26 mouse cellular contexts compared by ENCODE assay signal in genomic region chr12:117449080-117449479, GRCm38 (mm10).
DNase-seq lines count a peak whose midpoint lies in the region; ATAC-seq and TF ChIP-seq lines count a peak whose summit lies in the region.
"Had no signal": no experiment of that assay in that cellular context is flagged by ENCODE, and none has a peak within 500 bp of the region (broad histone marks: within the 10 kb centered on the region; RNA-seq: fewer than 3 reads in every experiment).

No protein-coding gene starts in this region.

- H3K4me1 ChIP-seq in ES-Bruce4 (ENCODE audit: control insufficient read depth, insufficient read depth, low read length) = peaks cover 6% of the 10 kb centered on the region
- peaks cover 3% of the 10 kb centered on the region; the same call in 1 of the 2 replicates for H3K4me1 ChIP-seq in hindbrain, embryonic 14.5 days (replicated peaks; ENCODE audit: control insufficient read depth, insufficient read depth, low read length)

- H3K9ac ChIP-seq in ES-Bruce4 (ENCODE audit: low read depth, poor library complexity, severe bottlenecking) = no peak overlapping the region; the same call in 1 of the 2 replicates
- H3K9ac ChIP-seq in hindbrain, embryonic 14.5 days = no peak overlapping the region
- H3K9ac ChIP-seq: forebrain, embryonic 15.5 days; heart, embryonic 13.5 days; hindbrain, embryonic 15.5 days had no signal

- DNase-seq in heart, adult 11 months = peak; percentile 18
- DNase-seq in heart, postnatal 25 days (ENCODE audit: low spot score) = no peak
- DNase-seq in ES-CJ7 (ENCODE audit: low read depth, low spot score) = peak; percentile 79
- no peak for DNase-seq in liver
- DNase-seq in hindbrain, embryonic 14.5 days (ENCODE audit: low spot score) = no peak
- DNase-seq: adrenal gland, adult 8-10 months; adrenal gland, postnatal 25 days; cerebellum, adult 11-12 months; cerebellum, adult 8-10 months; cerebellum, postnatal 10 days; cerebellum, postnatal 36 days; gastrocnemius, postnatal 14 days; heart, adult 18-20 months; heart, postnatal 36 days; kidney, adult 2 months had no signal

- ATAC-seq in hindbrain, embryonic 14.5 days (ENCODE audit: low FRiP score) = no peak
- ATAC-seq: activated CD4-positive, CD25-positive, alpha-beta regulatory T cell, adult 4 months; CD4-positive, CD25-positive, alpha-beta regulatory T cell, adult 4 months; forebrain, embryonic 15.5 days; intestine, postnatal 0 days; Patski had no signal

- H3K4me3 ChIP-seq in ES-Bruce4 (ENCODE audit: low read depth, low read length) = no peak overlapping the region
- H3K4me3 ChIP-seq in hindbrain, embryonic 14.5 days (replicated peaks; ENCODE audit: low read length) = no peak overlapping the region
- H3K4me3 ChIP-seq: forebrain, embryonic 10.5 days; forebrain, embryonic 15.5 days; heart, embryonic 10.5 days; heart, embryonic 13.5 days; hindbrain, embryonic 15.5 days had no signal

- peak; percentile 76 for TF ChIP-seq EP300 in ES-Bruce4 (IDR thresholded peaks at IDR 0.05; ENCODE audit: insufficient read depth, low read depth, low read length)

- WGBS in hindbrain, embryonic 14.5 days = 97% methylated on average over 2 of the region's 2 CpGs

- H3K4me2 ChIP-seq in hindbrain, embryonic 14.5 days (replicated peaks) = no peak overlapping the region
- H3K4me2 ChIP-seq: forebrain, embryonic 15.5 days; heart, embryonic 13.5 days; hindbrain, embryonic 15.5 days had no signal

- intact Hi-C loops in heart, postnatal 25 days (cut with DNase I) = no loop called here

- H3K36me3 ChIP-seq in ES-Bruce4 (ENCODE audit: control insufficient read depth, insufficient read depth, low read length, poor library complexity, severe bottlenecking) = no peaks in the 10 kb centered on the region
- no peaks in the 10 kb centered on the region for H3K36me3 ChIP-seq in hindbrain, embryonic 14.5 days (replicated peaks; ENCODE audit: control insufficient read depth, insufficient read depth)
- H3K36me3 ChIP-seq: forebrain, embryonic 10.5 days; forebrain, embryonic 15.5 days; G1E; heart, embryonic 10.5 days; heart, embryonic 13.5 days; hindbrain, embryonic 15.5 days had no signal

- H3K27ac ChIP-seq in ES-Bruce4 (ENCODE audit: insufficient read depth, low read length) = peak overlapping the region; percentile 74
- H3K27ac ChIP-seq in hindbrain, embryonic 14.5 days = no peak overlapping the region
- H3K27ac ChIP-seq: forebrain, embryonic 10.5 days; forebrain, embryonic 15.5 days; heart, embryonic 10.5 days; hindbrain, embryonic 15.5 days had no signal

- no peaks in the 10 kb centered on the region for H3K27me3 ChIP-seq in ES-Bruce4 (ENCODE audit: control insufficient read depth, insufficient read depth, low read length, poor library complexity, severe bottlenecking)
- H3K27me3 ChIP-seq in hindbrain, embryonic 14.5 days (ENCODE audit: control insufficient read depth, insufficient read depth, low read length) = no peaks in the 10 kb centered on the region
- H3K27me3 ChIP-seq: forebrain, embryonic 15.5 days; heart, embryonic 13.5 days; hindbrain, embryonic 15.5 days; Patski had no signal

- no peak for TF ChIP-seq POLR2A in ES-Bruce4 (IDR thresholded peaks at IDR 0.05; ENCODE audit: insufficient read depth, low read length)

- TF ChIP-seq CTCF in ES-Bruce4 (IDR thresholded peaks at IDR 0.05; ENCODE audit: low read depth, low read length) = no peak

- H3K9me3 ChIP-seq in ES-Bruce4 (replicated peaks; ENCODE audit: control insufficient read depth, insufficient read depth, low read length, poor library complexity, severe bottlenecking) = no peaks in the 10 kb centered on the region
- H3K9me3 ChIP-seq in hindbrain, embryonic 14.5 days (ENCODE audit: control insufficient read depth, low read length) = no peaks in the 10 kb centered on the region
- H3K9me3 ChIP-seq: forebrain, embryonic 10.5 days; forebrain, embryonic 15.5 days; heart, embryonic 10.5 days; heart, embryonic 13.5 days; hindbrain, embryonic 15.5 days had no signal

Comparison
In these comparisons a context has a peak if more than half of its experiments do, and no peak if none do; other contexts are left out.
1. DNase-seq: peak in heart, adult 11 months (single experiment) and ES-CJ7 (single experiment); none in heart, postnatal 25 days (single experiment), liver (single experiment) and hindbrain, embryonic 14.5 days (single experiment).